Comparison of ENCODE assay signal across 9 mouse cellular contexts in the genomic region with DNA sequence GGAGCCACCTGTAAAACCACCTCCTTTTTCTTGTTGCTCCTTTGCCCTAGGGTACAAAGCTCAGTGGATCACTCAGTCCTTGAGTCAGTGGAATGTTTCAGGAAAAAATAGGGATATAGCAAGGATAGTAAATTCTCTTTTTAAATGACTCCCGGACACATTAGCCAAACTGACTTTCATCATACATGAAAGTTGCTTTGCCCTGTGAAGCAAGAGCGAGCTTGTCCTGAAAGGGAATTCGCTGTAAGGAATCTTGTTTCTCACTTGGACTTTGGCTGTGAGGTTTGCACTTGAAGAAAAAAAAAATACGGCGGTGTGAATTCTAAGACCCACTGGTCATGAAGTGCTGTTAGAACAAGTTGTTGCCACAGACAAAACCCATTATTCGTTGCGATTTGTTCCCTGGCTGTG. TPM values are rescaled to one million over a fixed set of nuclear protein-coding genes. Genes with fewer than 3 reads are reported as not detected.
DNase-seq lines count a peak whose midpoint lies in the region; ATAC-seq and TF ChIP-seq lines count a peak whose summit lies in the region.
"Had no signal": no experiment of that assay in that cellular context is flagged by ENCODE, and none has a peak within 500 bp of the region (broad histone marks: within the 10 kb centered on the region; RNA-seq: fewer than 3 reads in every experiment).

No protein-coding gene starts in this region.

- DNase-seq in gastrocnemius, adult 18-20 months (ENCODE audit: low spot score), result peak; percentile 46
- no peak for DNase-seq in gastrocnemius, postnatal 14 days
- peak; percentile 44 to 53 for DNase-seq in heart, postnatal 10 days
- no peak for DNase-seq in spleen, adult 12 weeks (ENCODE audit: low spot score)
- DNase-seq in left cerebral cortex, postnatal 14 days (ENCODE audit: low spot score in 2 of 2), result no peak

- 8% methylated on average over 7 of the region's 7 CpGs for WGBS in limb, embryonic 13.5 days
- 14% methylated on average over 7 of the region's 7 CpGs for WGBS in neural tube, embryonic 15.5 days

- H3K36me3 ChIP-seq in limb, embryonic 13.5 days, result no peaks in the 10 kb centered on the region
- no peaks in the 10 kb centered on the region for H3K36me3 ChIP-seq in neural tube, embryonic 15.5 days

- no peak for TF ChIP-seq CTCF in cortical plate, adult 2 months (IDR thresholded peaks at IDR 0.05; ENCODE audit: extremely low read depth, insufficient read depth, low read length)

- H3K27ac ChIP-seq in cortical plate, adult 2 months (ENCODE audit: insufficient read depth, low read length), result peak overlapping the region; percentile 53; the same call in 1 of the 2 replicates
- peak overlapping the region; percentile 56 for H3K27ac ChIP-seq in limb, embryonic 13.5 days
- H3K27ac ChIP-seq in neural tube, embryonic 15.5 days (replicated peaks), result no peak overlapping the region

- no peak for TF ChIP-seq POLR2A in cortical plate, adult 2 months (IDR thresholded peaks at IDR 0.05; ENCODE audit: extremely low read depth, insufficient read depth, low read length)

- H3K27me3 ChIP-seq in limb, embryonic 13.5 days, result no peaks in the 10 kb centered on the region
- no peaks in the 10 kb centered on the region for H3K27me3 ChIP-seq in neural tube, embryonic 15.5 days (replicated peaks)
- H3K27me3 ChIP-seq: Patski had no signal

- H3K9me3 ChIP-seq in limb, embryonic 13.5 days, result no peaks in the 10 kb centered on the region
- H3K9me3 ChIP-seq in neural tube, embryonic 15.5 days (replicated peaks), result no peaks in the 10 kb centered on the region

- intact Hi-C loops in gastrocnemius, postnatal 14 days (cut with DNase I; ENCODE audit: low total_unique reads), result no loop called here
- intact Hi-C loops in heart, postnatal 10 days (cut with DNase I), result loop anchor here (2.0 kb wide), 2 partner anchors 15 to 109 kb away; no protein-coding TSS in a partner anchor
- intact Hi-C loops in left cerebral cortex, postnatal 14 days (cut with DNase I), result loop anchor here (5.0 to 10.0 kb wide), 2 partner anchors 100 to 137 kb away; no protein-coding TSS in a partner anchor

- H3K4me2 ChIP-seq in limb, embryonic 13.5 days (replicated peaks), result peak overlapping the region; percentile 82
- H3K4me2 ChIP-seq in neural tube, embryonic 15.5 days, result peak overlapping the region; percentile 70

- peak overlapping the region; percentile 97 for H3K4me3 ChIP-seq in cortical plate, adult 2 months (ENCODE audit: insufficient read depth, low read length)
- H3K4me3 ChIP-seq in limb, embryonic 13.5 days, result peak overlapping the region; percentile 96
- H3K4me3 ChIP-seq in neural tube, embryonic 15.5 days (replicated peaks), result peak overlapping the region; percentile 86

- H3K9ac ChIP-seq in limb, embryonic 13.5 days, result peak overlapping the region; percentile 97
- peak overlapping the region; percentile 88 for H3K9ac ChIP-seq in neural tube, embryonic 15.5 days (replicated peaks)

- ATAC-seq in limb, embryonic 13.5 days (ENCODE audit: low FRiP score, low read depth), result no peak
- ATAC-seq in neural tube, embryonic 15.5 days (ENCODE audit: low FRiP score), result no peak
- ATAC-seq: Patski had no signal

- peaks cover 3% of the 10 kb centered on the region; the same call in 1 of the 2 replicates for H3K4me1 ChIP-seq in cortical plate, adult 2 months (ENCODE audit: control insufficient read depth, insufficient read depth, low read length)
- H3K4me1 ChIP-seq in limb, embryonic 13.5 days, result peaks cover 22% of the 10 kb centered on the region
- H3K4me1 ChIP-seq in neural tube, embryonic 15.5 days, result peaks cover 26% of the 10 kb centered on the region

RNA-seq across cellular contexts. Expression of a gene that starts 1.8 kb away (rescaled TPM):
- 10 to 100 TPM; 72.1 to 94.6 TPM for total RNA-seq in gastrocnemius, adult 18-20 months (2021)
- total RNA-seq in gastrocnemius, postnatal 14 days (2021), result 100 to 1,000 TPM; 111 to 140 TPM
- polyA plus RNA-seq in cortical plate, adult 2 months (2012; rRNA removed), result 122 and 123 TPM in 2 replicates
- total RNA-seq in heart, postnatal 10 days (2021), result 100 to 1,000 TPM; 218 to 284 TPM
- polyA plus RNA-seq in limb, embryonic 13.5 days (2015; fragmentation: Nextera tagmentation; extraction: Ambion mirVana), result 40.6 and 44.3 TPM in 2 replicates
- polyA plus RNA-seq in neural tube, embryonic 15.5 days (2015; fragmentation: Nextera tagmentation; extraction: Ambion mirVana), result 32.4 and 41.5 TPM in 2 replicates
- 100 to 1,000 TPM; 152 to 155 TPM for total RNA-seq in left cerebral cortex, postnatal 14 days (2021)

Comparison
In these comparisons a context has a peak if more than half of its experiments do, and no peak if none do; other contexts are left out.
1. DNase-seq: peak in gastrocnemius, adult 18-20 months (single experiment) and heart, postnatal 10 days (2 of 2); none in gastrocnemius, postnatal 14 days (single experiment), spleen, adult 12 weeks (single experiment) and left cerebral cortex, postnatal 14 days (0 of 2).
2. Peak in every context shown above with its lines, with median percentiles within 50 percentile points of each other: H3K4me3 ChIP-seq.